27 mouse cellular contexts compared by ENCODE assay signal in the genomic region with DNA sequence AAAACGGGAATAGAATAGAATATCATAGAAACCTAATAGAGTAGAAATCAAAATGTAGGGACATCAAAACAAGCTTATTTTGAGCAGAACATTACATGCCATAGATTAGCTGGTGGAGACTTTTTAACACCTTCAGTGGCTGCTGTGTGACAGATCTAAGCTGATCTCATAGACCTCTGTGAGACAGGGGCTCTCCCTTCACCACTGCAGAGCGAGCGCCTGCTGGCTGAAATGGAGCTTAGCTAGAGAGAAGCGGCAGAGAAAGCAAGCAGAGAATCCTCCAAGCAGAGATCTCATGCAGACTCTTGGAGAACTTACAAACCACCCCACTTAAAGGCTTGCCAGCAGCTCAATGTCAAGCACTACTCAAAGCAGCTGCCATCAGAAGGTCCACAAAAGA.
"Had no signal": no experiment of that assay in that cellular context is flagged by ENCODE, and none has a peak within 500 bp of the region (broad histone marks: within the 10 kb centered on the region; RNA-seq: fewer than 3 reads in every experiment).

No protein-coding gene starts in this region.

- H3K4me3 ChIP-seq: gastrocnemius, adult 2 months; heart, embryonic 10.5 days; heart, embryonic 12.5 days; hindbrain, embryonic 10.5 days; hindbrain, embryonic 12.5 days; intestine, embryonic 15.5 days; kidney, embryonic 15.5 days; limb, embryonic 13.5 days; limb, embryonic 15.5 days; liver, embryonic 12.5 days had no signal

- H3K9ac ChIP-seq: heart, embryonic 12.5 days; hindbrain, embryonic 12.5 days; hindbrain, embryonic 14.5 days; intestine, embryonic 15.5 days; kidney, embryonic 15.5 days; limb, embryonic 13.5 days; limb, embryonic 15.5 days; liver, embryonic 12.5 days; liver, embryonic 14.5 days had no signal

- H3K27me3 ChIP-seq: heart, embryonic 12.5 days; hindbrain, embryonic 12.5 days; intestine, embryonic 15.5 days; kidney, embryonic 15.5 days; limb, embryonic 13.5 days; limb, embryonic 15.5 days had no signal

- H3K36me3 ChIP-seq: heart, embryonic 10.5 days; heart, embryonic 12.5 days; hindbrain, embryonic 10.5 days; hindbrain, embryonic 12.5 days; intestine, embryonic 15.5 days; kidney, embryonic 15.5 days; limb, embryonic 13.5 days; limb, embryonic 15.5 days; liver, embryonic 12.5 days had no signal

- H3K4me1 ChIP-seq: hindbrain, embryonic 10.5 days; hindbrain, embryonic 12.5 days; intestine, embryonic 15.5 days; limb, embryonic 13.5 days; limb, embryonic 15.5 days had no signal

- ATAC-seq: hindbrain, embryonic 16.5 days; intestine, embryonic 15.5 days; intestine, postnatal 0 days; liver, embryonic 12.5 days had no signal

- H3K9me3 ChIP-seq: heart, embryonic 10.5 days; heart, embryonic 12.5 days; hindbrain, embryonic 10.5 days; hindbrain, embryonic 12.5 days; intestine, embryonic 15.5 days; kidney, embryonic 15.5 days; limb, embryonic 13.5 days; limb, embryonic 15.5 days; liver, embryonic 12.5 days had no signal

- H3K4me2 ChIP-seq: heart, embryonic 12.5 days; hindbrain, embryonic 12.5 days; hindbrain, embryonic 14.5 days; intestine, embryonic 15.5 days; kidney, embryonic 15.5 days; limb, embryonic 13.5 days; limb, embryonic 15.5 days; liver, embryonic 12.5 days had no signal

- DNase-seq: gastrocnemius, adult 2 months; gastrocnemius, postnatal 10 days; gastrocnemius, postnatal 25 days; heart, adult 18-20 months; heart, postnatal 10 days; heart, postnatal 4 days; kidney, adult 18-20 months; kidney, adult 8-10 months; kidney, postnatal 14 days; kidney, postnatal 36 days; layer of hippocampus, adult 9-11 months; layer of hippocampus, postnatal 36 days; left cerebral cortex, postnatal 4 days had no signal

- H3K27ac ChIP-seq: gastrocnemius, adult 2 months; heart, embryonic 10.5 days; hindbrain, embryonic 10.5 days; hindbrain, embryonic 12.5 days; hindbrain, embryonic 14.5 days; intestine, embryonic 15.5 days; kidney, embryonic 15.5 days; kidney, postnatal 0 days; limb, embryonic 13.5 days; limb, embryonic 15.5 days; liver, embryonic 12.5 days; liver, embryonic 14.5 days had no signal
